Mouse (Mus musculus) cerebellum, adult 18-20 months (tissue): Measurements from ENCODE around the gene Rlim.

ENCODE experiments used
- DNase-seq, 2 experiments: peaks; one replicate each; pipeline ENCODE4 v3.0.0; 2021

Rlim gene

DNA sequence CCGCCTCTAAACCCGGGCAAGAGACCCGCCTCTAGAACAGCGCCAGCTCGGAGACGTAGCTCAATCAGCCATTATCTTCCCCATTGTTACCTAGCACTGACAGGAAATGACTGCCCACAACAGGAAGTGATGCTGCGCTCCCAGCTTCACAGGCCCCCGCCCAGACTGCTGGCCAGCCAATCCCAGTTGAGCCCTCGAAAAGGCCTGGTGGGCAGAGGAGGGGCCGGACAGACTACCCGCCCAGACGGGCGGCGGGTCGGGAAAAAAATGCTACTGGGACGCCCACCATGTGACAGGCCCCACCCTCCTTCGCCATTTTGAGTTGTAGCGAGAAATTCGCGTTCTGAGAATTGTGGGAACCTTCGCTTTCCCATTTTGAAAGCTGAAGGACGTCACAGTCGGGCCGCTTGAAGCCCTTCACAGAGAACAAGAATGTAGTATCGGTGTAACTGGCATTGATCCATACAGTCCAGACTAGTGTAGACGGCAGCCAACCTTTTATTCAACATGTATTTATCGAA lies at the start of gene Rlim:
Rlim (minus strand) TSS at position 116 of the 521 bp plus-strand sequence.
- DNase-seq = peak; percentile 84 to 93

GRCm38 (mm10) chrX:104017196-104017595 lies 36.1 kb upstream of the Rlim start:
- no peak for DNase-seq

GRCm38 (mm10) chrX:104015048-104015447 lies 34.0 kb upstream of the Rlim start:
- no peak for DNase-seq

GRCm38 (mm10) chrX:104013318-104013811 lies 32.3 kb upstream of the Rlim start:
- no peak for DNase-seq

DNA sequence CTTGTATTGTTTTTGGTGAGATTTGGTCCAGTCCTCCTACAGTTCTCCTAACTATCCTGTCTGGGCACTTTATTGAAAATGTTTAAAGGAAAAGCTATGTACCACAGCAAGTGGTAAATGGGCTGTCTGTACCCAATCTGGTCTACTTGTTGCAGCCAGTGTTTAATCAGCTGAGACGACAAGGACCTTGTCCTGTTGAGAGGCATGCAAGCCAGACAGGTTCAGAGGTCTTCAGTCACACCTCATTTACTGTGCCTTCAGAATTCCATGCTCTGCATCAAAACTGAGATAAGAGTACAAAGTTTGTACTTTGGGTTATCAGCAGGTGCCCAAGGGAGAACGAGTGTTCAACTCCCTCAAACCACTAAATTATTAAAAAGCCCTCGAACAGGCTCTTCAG lies 13.7 kb upstream of the Rlim start:
- DNase-seq = no peak

GRCm38 (mm10) chrX:103993864-103994263 lies 12.8 kb upstream of the Rlim start:
- no peak for DNase-seq

DNA sequence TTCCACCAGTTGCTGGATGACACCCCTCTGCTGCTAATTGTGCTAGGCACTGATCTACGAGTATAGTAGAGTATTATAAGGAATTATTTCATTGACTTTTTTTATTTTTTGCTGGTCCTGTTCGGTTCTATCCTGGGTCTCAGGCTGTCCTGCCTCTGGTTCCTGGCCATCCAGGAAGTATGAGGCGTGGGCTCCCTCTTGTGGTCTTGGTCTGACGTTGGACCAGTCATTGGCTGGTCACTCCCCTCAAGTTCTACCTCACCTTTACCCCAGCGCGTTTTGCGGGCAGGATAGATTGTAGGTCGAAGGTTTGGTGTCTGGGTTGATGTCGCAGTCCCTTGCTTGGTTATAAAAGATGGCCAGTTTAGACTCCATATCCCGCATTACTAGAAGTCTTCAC lies 10.6 kb upstream of the Rlim start:
- no peak for DNase-seq

DNA sequence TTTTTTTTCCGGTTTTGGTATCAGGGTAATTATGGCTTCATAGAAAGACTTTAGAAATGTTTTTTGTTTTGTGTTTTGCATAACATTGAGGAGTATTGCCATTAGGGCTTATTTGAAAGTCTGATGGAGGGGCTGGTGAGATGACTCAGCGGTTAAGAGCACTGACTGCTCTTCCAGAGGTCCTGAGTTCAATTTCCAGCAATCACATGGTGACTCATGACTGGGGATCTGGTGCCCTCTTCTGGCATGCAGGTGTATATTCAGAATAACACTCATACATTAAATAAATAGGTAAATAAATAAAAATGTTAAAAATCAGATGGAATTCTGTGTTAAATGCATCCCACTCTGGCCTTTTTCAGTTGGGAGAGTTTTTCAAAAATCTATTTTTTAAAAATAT lies 9.3 kb upstream of the Rlim start:
- DNase-seq = peak; percentile 14 to 31

GRCm38 (mm10) chrX:103987215-103987964 lies 6.3 kb upstream of the Rlim start:
- no peak for DNase-seq

DNA sequence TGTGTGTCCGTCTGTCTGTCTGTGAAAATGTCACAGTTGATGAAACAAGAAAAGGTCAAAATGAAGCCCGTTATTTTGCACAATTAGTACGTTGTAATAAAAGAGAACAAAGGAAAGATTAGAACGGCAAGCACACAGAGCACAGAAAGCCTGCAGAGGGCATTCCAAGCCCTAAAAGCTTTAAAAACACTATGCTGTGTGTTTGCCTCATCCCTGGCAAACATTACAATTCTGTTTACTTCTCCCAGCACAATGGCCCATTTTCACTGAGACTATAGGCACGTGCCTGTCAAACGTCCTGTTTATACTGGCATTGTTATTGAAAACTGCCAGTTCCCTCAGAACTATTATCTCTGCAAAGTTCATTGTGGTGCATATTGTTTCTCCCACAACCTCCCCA lies 5.1 kb upstream of the Rlim start:
- DNase-seq = no peak

- no peak for DNase-seq
Observed at GRCm38 (mm10) chrX:103984992-103985391, 3.9 kb upstream of the Rlim start.

DNA sequence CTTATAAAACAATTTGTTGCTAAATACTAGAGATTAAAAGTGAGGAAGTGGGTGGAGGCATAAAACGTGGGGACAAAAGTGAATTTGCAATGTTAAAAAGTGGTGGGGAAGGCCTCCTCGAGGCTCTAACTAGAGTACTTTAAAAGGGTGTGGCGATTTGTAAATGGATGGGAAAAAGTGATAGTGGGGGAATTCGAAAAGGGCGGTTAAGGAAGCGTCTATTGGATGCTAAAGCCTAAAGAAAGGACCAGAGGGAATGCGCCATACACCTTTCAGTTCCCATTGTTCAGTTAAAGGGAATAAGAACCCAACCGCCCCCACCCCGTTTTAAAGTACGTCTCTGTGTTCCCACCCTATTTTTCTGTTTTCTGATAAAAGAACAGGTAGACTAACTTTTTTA lies 722 bp upstream of the Rlim start:
- DNase-seq = no peak

- no peak for DNase-seq
Observed at GRCm38 (mm10) chrX:103980590-103981168, 405 bp downstream of the Rlim start.

GRCm38 (mm10) chrX:103980036-103980435 lies 1.0 kb downstream of the Rlim start:
- peak in 1 of 2 experiments; percentile 7 for DNase-seq

- DNase-seq = no peak
Observed at GRCm38 (mm10) chrX:103939701-103940100, 41.4 kb downstream of the Rlim start.

GRCm38 (mm10) chrX:103937333-103937732 lies 43.8 kb downstream of the Rlim start:
- peak; percentile 13 to 28 for DNase-seq

DNA sequence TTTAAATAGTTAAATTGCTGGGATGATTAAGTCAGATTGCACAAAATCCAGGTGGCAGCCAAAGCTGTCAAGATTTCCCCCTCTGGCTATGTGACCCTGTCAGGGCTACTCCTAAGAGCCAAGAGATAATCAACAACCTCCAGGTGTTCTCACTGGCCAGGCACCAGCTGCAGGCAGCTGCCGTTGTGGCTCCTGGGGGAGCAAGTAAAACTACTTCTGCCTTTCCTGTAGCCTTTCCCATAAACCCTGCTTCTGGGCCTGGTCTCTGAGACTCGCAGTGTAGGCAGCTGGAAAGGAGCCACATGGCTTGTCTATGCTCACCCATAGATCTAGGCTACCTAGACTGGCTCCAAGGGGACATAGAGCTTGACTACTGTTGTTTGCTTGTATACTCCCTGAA lies 58.6 kb downstream of the Rlim start:
- no peak for DNase-seq

DNA sequence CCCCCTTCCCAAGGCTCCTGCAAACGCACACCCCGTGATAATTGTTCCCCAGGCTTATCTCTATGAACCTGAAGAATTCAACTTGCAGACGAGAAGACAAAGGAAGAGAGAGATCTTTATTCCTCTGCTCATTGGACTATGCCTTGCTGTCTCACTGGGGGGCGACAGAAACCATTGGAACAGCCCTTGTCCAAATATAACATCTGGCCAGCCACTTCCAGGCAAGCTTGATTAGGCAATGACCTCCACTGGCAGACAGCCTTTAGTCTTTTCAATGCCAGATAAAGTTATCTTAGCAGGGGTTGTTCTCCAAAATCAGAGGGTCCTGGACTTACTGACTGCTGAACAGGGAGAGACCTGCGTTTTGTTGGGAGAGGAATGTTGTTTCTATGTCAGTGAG lies 62.1 kb downstream of the Rlim start:
- no peak for DNase-seq

DNA sequence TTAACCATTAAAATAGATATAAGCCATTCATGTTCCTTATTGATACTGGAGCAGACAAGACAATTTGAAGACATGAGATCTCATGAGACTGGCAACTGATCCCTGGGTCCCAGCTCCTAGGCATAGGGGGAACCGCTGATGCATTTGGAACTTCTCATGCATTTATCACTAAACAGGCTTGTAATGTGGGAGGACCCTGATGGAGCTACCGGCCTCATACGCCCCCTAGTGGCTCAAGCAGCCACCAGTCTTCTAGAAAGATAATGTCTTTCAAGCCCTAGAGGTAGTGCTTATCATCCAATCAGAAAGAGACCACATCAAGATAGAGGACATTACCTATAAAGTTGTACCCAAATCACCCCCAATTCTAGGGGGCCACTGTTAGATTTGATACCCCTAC lies 66.3 kb downstream of the Rlim start:
- peak; percentile 22 to 35 for DNase-seq
